Mouse (Mus musculus) v-Abl transformed pro-B cells (cell line): ENCODE measurements around the gene Adamtsl4.

ENCODE experiments used
- in situ Hi-C, 2 experiments: fragments of 400-800 bp; cut with MboI; formaldehyde crosslinking; loops; one replicate each; pipeline ENCODE4 v1.15.1; 2025; ENCODE audit not compliant: unreplicated experiment in 2 of 2

Gene Adamtsl4

DNA sequence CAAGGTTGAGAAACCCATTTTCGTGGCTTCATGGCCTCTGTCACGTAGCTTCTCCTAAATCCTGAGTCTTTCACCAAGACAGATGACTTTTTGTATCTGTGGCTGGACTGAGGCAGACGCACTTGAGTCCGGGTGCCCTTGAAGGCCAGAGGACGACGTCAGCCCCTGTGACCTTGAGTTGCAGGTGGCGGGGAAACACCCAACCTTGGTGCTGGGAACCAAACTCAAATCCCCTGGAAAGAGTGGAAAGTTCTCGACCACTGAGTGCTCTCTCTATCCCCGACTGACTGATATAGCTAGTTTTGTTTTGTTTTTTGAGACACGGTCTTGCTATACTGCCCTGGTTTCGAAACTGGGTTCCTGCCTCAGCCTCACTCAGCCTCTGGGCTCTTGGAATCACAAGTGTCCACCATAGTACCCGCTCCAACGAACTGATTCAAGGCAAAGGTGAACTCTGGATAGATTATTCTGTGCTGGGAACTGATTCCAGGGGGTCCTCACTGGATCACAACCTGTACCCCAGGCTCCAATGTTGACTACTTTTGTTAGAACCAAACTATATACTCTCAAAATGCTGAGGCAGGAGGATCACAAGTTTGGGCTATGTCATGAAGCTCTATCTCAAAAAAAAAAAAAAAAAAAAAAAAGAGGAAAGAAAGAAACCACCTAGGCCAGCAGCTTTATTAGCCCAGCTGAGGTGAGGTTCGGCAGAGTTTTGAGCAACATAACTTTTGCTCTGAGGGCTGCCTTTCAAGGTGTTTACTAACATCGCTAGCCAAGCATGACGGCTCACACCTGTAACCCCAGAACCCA lies 36.1 kb downstream of the Adamtsl4 start:
- in situ Hi-C loops: loop anchor here in 1 of 2 experiments (25.0 kb wide), 1 partner anchor 611 kb away; the partner anchor contains the start of genes Hist2h2bb, Hist2h3b and Hist2h4

DNA sequence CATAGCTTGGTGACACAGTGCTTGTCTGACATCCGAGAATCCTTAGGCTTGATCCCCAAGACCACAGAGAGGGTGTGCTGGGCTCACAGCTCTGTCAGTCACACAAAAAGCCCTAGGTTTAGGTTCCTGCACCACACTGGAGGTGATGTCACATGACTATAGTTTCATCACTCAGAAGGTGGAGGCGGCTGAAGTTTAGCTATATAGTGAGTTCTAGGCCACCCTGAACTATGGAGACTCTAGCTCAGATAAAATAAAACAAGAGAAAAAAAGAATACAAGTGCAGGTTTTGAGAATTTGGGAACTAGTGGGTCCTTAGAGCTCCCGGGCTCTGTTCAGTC lies 36.7 kb downstream of the Adamtsl4 start:
- in situ Hi-C loops: loop anchor here in 1 of 2 experiments (25.0 kb wide), 1 partner anchor 611 kb away; the partner anchor contains the start of genes Hist2h2bb, Hist2h3b and Hist2h4

DNA sequence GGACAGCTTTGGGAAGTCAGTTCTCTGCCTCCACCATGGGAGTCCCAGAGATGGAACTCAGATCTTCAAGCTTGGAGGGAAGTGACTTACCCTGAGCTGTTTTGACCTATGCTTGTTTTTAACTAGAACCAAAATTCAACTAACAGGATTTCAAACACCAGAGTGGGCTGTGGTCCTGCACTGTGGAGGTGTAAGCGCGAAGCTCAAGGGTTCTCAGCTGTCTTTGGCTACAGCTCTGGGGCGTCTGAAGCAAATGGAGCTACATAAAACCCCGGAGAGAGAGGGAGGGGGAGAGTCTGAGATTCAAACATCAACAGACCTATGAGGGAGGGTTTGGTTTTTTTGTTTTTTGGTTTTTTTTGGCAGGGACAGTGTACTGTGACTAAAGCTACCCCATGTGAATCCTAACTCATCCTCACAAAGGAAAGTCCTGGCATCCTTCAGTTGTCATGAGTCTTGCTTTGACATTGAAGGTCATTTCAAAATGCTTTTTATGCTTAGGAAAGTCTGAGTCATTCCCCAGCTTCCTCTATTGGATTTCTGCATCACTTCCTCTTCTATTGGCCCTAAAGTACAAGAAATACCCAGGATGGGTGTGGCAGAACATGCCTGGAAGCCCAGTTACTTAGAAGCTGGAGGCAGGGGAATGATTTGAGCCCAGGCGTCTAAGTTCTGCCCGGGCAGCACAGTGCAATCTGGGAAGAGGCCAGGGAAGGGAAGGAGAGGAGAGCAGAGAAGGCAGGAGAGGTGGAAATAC lies 37.3 kb downstream of the Adamtsl4 start:
- in situ Hi-C loops: loop anchor here in 1 of 2 experiments (25.0 kb wide), 1 partner anchor 612 kb away; the partner anchor contains the start of genes Hist2h2bb, Hist2h3b and Hist2h4

DNA sequence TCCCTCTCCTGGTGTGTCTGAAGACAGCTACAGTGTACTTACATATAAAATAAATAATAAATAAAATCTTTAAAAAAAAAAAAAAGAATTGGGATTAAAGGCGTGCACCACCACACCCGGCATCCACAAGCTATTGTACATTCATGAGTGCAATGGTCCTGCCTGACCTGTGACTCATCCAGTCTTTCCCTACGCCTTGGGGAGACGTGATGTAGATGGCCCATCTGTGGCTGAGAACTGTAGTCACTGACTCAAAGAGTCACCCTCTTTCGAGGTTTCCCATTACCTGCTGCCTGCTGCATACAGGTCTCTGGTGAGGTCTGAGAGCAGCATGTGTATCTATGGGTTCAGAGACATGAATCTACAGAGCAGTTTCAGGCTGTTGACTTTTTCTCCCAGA lies 39.7 kb downstream of the Adamtsl4 start:
- in situ Hi-C loops: no loop called here

DNA sequence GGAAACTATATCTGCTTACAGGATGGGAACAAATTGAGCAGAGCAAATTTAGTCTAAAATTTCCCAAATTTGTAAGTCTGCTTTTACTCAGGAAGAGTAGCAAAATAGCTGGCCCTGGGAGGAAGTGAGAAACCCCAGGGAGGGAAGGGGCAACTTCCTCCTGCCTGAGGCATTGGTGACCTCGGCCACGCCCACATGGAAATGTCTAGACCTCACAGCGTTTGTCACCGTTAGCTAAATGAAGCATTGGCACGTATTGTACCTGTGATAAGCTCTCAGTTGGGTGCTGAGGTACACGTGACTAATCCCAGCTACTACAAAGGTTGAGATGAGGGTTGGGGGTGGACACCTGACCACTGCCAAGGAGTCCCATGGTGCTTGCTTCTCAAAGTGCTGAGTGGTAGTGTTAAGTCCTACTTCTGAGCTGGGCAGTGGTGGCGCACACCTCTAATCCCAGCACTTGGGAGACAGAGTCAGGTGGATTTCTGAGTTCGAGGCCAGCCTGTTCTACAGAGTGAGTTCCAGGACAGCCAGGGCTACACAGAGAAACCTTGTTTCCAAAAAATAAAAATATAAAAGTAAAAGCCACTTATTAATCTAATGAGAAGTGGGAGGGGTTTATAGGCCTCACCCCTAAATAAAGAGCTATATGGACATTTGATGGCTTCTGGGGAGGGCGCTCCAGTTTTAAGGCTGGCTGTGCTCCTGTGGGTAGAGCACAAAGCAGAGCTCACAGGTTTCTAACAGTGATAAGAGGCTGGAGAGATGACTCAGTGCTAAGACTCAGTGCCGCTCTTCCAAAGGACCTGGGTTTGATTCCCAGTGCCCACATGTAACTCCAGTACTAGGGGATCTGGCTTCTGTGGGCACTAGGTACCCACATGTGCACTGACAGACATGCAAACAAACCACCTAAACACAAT lies 42.1 kb downstream of the Adamtsl4 start:
- in situ Hi-C loops: no loop called here

DNA sequence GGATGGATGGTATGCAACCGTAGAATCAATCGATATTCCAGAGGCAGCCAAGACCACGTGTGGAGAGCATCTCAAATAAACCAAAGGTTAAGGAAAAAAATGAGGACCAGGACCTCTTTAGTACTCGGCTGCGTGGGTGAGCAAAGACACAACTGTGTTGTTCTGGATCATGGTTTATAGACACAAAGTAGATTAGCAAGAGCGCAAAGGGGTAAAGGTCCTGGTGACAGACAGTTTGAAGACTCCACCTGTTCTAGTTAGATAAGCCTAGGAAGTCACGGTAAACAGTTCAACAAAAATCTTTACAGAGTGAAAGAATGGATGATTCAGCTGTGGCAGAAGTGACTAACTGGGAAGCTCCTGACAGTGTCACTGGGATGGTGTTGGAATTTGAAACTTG lies 44.6 kb downstream of the Adamtsl4 start:
- in situ Hi-C loops: no loop called here

DNA sequence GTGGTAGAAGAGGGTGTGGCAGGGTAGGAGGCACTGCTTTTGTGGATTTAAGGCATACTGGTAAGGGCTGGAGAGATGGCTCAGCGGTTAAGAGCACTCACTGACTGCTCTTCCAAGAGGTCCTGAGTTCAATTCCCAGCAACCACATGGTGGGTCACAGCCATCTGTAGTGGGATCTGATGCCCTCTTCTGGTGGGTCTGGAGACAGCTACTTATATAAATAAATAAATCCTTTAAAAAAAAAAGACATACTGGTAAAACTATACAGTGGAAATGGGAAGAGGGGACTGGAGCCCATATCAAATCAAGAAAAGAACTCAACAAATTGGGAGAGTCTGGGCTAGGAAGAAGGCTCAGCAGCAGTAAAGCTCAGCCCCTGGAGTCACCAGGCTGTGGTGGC lies 48.0 kb downstream of the Adamtsl4 start:
- in situ Hi-C loops: loop anchor here (5.0 to 10.0 kb wide), 3 partner anchors 43 to 118 kb away; no protein-coding TSS in a partner anchor

DNA sequence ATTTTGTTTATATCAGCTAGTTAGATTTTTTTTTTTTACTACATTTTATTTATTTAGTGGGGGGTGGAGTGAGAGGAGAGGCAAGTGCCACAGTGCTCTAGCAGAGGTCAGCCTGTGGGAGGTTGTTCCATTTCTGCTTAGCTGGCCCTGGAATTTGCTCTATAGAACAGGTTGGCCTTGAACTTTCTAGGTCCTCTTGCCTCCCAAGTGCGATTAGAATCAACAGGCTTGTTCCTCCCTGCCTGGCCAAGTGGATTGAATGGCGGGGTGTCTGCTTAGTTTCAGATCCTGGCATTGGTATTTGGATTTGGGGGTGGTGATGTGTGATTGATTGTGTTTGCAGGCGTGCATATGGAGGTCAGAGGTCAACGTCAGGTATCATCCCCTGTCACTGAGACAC lies 51.6 kb downstream of the Adamtsl4 start:
- in situ Hi-C loops: loop anchor here (5.0 to 10.0 kb wide), 3 partner anchors 46 to 121 kb away; no protein-coding TSS in a partner anchor

DNA sequence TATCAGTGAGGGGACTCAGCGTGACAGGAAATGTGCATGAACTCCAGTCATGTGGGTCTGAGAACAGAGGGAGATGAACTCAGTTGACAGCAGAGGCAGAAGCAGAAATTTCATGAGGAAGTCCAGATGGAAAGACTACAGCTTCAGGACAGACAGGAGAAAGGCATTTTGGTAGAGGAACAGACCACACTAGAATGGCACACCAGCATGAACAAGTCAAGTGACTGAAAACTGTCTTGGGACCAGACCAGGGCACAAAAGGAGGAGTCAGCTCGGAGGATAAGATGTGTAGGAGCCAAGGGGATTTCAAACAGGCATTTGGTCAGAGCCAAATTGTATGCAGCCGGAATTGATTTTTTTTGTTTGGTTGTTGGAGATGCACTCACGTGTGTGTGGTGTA lies 52.1 kb downstream of the Adamtsl4 start:
- in situ Hi-C loops: loop anchor here (5.0 to 10.0 kb wide), 3 partner anchors 47 to 122 kb away; no protein-coding TSS in a partner anchor

DNA sequence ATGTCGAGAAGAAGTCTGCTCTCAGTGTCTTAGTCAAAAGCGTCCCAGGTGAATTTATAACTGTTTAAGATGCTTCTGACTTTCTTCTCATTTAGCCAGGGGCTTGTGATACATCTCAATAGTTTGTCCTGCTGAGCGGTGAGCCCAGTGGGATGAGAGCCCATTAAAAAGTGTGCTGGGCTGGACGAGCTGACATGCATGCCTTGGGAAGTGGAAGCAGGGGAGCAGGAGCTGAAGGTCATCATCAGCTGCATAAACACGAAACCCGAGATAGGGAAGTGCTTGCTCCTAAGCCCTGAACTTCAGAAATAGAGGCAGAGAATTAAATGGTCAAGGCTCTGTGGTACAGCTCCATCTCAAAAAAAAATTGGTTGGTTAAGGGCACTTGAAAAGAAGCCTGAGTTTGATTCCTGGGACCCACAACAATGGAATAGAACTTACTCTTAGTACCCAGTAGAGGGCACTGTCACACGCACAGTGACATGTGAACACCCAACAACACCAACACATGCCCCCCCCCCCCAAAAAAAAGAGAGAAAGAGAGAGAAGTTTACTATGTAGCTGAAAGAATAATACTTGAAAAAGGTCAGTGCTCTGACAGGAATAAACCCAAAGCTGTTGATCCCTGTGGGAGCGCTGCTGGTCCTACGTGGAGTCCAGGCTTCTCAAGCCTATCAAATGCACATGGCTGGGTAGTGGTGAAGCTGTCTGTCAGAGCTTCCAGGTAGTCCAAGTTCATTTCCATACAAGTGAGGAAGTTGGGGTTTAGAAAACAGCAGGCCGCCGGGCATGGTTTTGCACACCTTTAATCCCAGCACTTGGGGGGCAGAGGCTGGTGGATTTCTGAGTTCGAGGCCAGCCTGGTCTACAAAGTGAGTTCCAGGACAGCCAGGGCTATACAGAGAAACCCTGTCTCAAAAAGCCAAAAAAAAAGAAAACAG lies 54.8 kb downstream of the Adamtsl4 start:
- in situ Hi-C loops: loop anchor here in 1 of 2 experiments (5.0 to 10.0 kb wide), 2 partner anchors 44 to 122 kb away; no protein-coding TSS in a partner anchor

DNA sequence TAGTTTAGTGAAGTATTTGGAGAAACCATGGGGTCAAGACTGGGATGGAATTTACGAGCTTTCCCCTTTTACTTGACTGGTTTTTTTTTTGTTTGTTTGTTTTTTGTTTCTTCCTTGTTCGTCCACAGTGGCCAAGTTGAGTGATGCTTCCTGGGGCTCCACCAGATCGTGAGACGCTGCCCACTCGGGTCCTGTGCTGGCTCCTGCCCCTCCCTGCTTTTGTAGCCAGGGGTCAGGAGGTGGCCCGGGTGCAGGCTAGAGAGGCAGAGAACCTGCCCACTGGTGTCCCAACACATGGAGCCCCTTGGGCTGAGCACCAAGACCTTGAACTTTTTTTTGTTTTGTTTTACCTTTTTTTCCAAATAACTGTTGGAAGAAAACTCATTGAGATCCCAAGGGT lies 56.4 kb downstream of the Adamtsl4 start:
- in situ Hi-C loops: loop anchor here in 1 of 2 experiments (5.0 to 10.0 kb wide), 2 partner anchors 46 to 123 kb away; no protein-coding TSS in a partner anchor

DNA sequence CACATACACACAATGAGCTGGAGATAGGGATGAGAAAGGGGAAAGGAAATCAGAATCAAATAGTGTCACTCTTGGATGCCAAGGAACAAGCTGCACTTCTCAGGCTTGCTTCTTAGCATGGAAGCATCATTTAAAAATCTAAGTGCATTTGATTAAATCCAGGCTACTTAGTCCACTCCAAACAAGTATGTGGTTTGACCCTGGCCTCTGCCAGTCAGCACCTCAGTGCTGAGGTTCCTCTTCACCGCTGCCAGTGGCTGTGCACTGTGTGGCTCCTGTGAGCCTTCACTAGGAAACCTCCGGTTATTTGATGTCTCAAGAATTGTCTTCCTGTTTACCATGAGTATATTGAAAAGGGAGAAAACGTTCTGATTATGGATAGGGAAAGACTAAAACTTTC lies 56.9 kb downstream of the Adamtsl4 start:
- in situ Hi-C loops: loop anchor here in 1 of 2 experiments (5.0 to 10.0 kb wide), 2 partner anchors 46 to 124 kb away; no protein-coding TSS in a partner anchor

DNA sequence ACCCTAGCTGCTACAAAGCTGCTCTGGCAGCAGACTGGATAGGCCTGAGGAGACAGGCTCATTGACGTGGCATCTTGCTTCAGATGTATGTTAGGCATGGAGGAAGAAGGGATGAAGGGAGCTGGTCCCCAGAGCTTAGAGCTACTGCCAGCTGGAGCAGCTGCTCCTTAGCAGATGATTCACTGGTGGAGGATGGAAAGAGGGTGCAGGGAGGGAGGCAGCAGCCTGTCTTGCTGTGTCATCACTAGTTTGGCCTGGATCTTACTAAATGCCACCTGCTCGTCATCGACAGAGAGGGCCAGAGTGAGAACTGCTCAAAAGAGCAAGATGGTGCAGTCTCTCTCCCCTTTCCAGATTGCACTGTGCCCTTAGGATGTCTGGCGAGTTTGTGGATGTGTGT lies 58.0 kb downstream of the Adamtsl4 start:
- in situ Hi-C loops: loop anchor here in 1 of 2 experiments (5.0 to 10.0 kb wide), 2 partner anchors 48 to 125 kb away; no protein-coding TSS in a partner anchor

DNA sequence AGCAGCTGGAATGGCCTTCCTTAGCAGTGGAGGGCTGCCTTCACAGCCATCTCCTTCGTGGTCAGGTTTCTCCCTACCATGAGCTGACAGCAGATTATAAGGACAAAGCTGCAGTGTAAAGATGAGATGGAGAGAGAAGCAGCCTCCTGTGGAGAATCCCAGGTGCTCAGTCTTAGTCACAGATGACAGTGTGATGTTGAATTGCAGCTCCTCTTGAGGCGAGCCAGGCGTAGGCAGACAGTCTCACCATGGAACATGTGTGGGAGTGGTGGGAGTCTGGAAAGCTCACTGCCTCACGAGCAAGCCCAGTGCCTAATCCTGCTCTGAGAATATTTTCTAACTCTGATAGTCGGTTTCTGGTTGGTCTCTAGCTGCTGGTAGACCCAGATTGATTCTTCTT lies 60.0 kb downstream of the Adamtsl4 start:
- in situ Hi-C loops: no loop called here
